Mouse (Mus musculus): ENCODE measurements around the gene Aff4. TPM values are rescaled to one million over a fixed set of nuclear protein-coding genes. Genes with fewer than 3 reads are reported as not detected.
"Not testable (repeated sequence)": the region's sequence is repeated elsewhere in the genome, so short reads cannot be mapped to it uniquely, and the experiment has no call there.

The Aff4 gene
- 60.8 and 61.1 TPM in 2 replicates for polyA plus RNA-seq (2015; fragmentation: Nextera tagmentation; extraction: Ambion mirVana)

DNA sequence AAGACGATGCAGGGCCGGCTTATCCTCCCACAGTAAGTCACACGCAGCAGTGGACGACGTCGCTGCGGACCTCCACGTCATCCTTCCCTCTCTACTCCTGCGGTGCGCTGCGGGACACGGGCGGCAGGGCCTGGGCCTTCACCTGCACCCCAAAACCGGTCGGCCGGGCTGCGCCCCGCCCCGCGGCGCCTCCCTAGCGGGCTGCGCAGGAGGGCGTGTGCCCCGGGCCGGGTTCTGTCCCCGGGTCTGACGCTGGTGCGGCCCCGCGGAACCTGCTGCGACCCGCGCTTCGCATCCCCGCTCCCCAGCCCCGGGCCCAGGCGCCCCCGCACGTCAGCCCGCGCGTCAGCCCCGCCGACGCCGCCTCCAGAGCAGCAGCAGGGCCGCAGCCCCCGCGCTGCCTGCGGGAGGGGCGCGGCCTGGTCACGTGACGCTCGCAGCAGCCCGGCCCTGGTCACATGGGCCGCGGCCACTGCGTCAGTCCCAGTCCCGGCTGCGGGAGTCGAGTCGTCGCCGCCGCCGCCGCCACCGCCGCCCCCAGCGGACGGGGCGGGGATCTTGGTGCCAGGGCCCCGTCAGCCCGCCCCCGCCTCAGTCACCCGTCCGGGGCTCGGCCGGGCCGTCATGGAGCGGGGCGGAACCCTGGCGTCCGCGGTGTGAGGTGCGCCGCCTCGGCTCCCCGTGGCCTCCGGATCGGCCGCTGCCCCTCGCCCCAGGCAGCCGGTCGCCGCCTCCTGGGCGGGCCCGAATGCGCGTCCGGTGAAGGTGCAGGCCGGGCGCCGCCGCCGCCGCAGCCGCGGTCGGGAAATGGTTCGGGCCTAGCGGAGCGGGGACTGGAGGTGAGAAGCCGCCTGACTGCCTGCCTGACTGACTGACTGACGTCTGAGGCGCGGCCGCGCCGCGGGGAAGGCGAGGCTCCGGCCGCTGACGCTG is at the start of gene Aff4:
Gene Aff4 (plus strand): TSS at position 543 of the 933 bp plus-strand sequence.
- ATAC-seq (ENCODE audit: insufficient number of reproducible peaks, insufficient read depth, low FRiP score, low TSS enrichment, low read depth): peak; percentile 91
- Histone ChIP-seq H3K36me3 (0 out of 2 replicates have a peak, but pooled peaks cover 3% of the 10 kb centered on the region), H3K9ac (peak within 1 kb of the TSS; percentile 94), H3K27ac (peak within 1 kb of the TSS; percentile 98), H3K27me3 (no peaks in the 10 kb centered on the region), H3K4me3 (peak within 1 kb of the TSS; percentile 73), H3K9me3 (no peaks in the 10 kb centered on the region), H3K4me1 (peaks cover 4% of the 10 kb centered on the region), H3K4me2 (peak within 1 kb of the TSS; percentile 69)
- WGBS: under 1% methylated on average over 109 of the region's 127 CpGs

- H3K27ac ChIP-seq: peak overlapping the region; percentile 98
- H3K27me3 ChIP-seq: no peaks in the 10 kb centered on the region
- H3K36me3 ChIP-seq: no peaks in the 10 kb centered on the region
- no peaks in the 10 kb centered on the region for H3K9me3 ChIP-seq
- peaks cover 27% of the 10 kb centered on the region for H3K4me1 ChIP-seq
- no peak for ATAC-seq (ENCODE audit: insufficient number of reproducible peaks, insufficient read depth, low FRiP score, low TSS enrichment, low read depth)
- peak overlapping the region; percentile 73 for H3K9ac ChIP-seq
- WGBS: 51% methylated on average over 9 of the region's 9 CpGs
- H3K4me2 ChIP-seq: peak overlapping the region; percentile 72
- H3K4me3 ChIP-seq: peak overlapping the region; percentile 88
These were observed 49.5 kb upstream of the Aff4 start for GRCm38 (mm10) chr11:53301167-53301515.

GRCm38 (mm10) chr11:53304044-53304840 is 46.4 kb upstream of the Aff4 start:
- Histone ChIP-seq H3K27me3 (no peaks in the 10 kb centered on the region), H3K36me3 (no peaks in the 10 kb centered on the region), H3K9ac (no peak overlapping the region), H3K9me3 (no peaks in the 10 kb centered on the region), H3K27ac (no peak overlapping the region), H3K4me1 (peaks cover 27% of the 10 kb centered on the region), H3K4me3 (no peak overlapping the region), H3K4me2 (no peak overlapping the region)
- no peak for ATAC-seq (ENCODE audit: insufficient number of reproducible peaks, insufficient read depth, low FRiP score, low TSS enrichment, low read depth)
- WGBS: 72% methylated on average over 14 of the region's 14 CpGs

DNA sequence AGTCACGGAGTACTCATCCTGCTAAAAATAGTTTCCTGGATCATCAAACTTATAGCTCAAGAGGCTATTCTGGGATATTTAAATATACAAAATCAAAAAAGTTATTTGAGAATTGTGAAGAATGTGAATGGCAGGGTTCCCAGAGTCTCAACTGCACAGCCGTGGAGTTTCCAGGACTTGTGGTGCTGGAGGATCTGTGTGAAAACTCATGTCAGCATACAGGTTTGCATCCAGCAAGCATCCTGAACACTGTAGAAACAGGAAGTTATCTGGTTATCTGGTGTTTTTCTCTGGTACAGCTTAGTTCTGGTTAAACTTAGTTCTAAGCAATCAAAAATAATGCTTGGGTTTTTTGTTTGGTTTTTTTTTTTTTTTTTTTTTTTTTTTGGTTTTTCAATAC is 43.7 kb upstream of the Aff4 start:
- H3K4me3 ChIP-seq: no peak overlapping the region
- no peak overlapping the region for H3K27ac ChIP-seq
- no peak overlapping the region for H3K9ac ChIP-seq
- WGBS: 68% methylated on average over 2 of the region's 2 CpGs
- no peaks in the 10 kb centered on the region for H3K36me3 ChIP-seq
- H3K27me3 ChIP-seq: no peaks in the 10 kb centered on the region
- ATAC-seq (ENCODE audit: insufficient number of reproducible peaks, insufficient read depth, low FRiP score, low TSS enrichment, low read depth): no peak
- no peak overlapping the region for H3K4me2 ChIP-seq
- no peaks in the 10 kb centered on the region for H3K9me3 ChIP-seq
- H3K4me1 ChIP-seq: peaks cover 27% of the 10 kb centered on the region

DNA sequence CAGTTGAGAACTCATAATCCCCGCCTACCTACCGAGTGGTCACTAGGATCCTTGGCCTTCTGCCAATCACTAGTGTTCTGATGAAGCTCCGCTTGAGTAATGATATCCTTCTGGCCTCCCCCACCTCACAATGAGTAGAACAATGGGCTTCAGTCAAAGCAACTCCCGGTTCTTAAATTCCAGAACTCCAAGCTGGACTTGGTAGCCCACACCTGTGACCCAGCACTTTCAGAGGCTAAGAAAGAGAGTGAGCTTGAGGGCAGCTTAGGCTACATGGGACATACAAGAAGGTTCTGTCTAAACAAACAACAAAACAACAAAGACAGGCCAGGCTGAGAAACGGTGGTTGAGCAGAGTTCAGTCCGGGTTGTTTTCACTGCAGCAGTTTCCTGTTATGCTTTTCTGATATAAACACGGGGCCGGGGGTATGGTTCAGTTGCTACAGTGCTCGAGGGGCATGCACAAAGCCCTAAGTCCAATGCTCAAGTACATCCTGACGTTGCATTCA is 43.0 kb upstream of the Aff4 start:
- 57% methylated on average over 10 of the region's 10 CpGs for WGBS

DNA sequence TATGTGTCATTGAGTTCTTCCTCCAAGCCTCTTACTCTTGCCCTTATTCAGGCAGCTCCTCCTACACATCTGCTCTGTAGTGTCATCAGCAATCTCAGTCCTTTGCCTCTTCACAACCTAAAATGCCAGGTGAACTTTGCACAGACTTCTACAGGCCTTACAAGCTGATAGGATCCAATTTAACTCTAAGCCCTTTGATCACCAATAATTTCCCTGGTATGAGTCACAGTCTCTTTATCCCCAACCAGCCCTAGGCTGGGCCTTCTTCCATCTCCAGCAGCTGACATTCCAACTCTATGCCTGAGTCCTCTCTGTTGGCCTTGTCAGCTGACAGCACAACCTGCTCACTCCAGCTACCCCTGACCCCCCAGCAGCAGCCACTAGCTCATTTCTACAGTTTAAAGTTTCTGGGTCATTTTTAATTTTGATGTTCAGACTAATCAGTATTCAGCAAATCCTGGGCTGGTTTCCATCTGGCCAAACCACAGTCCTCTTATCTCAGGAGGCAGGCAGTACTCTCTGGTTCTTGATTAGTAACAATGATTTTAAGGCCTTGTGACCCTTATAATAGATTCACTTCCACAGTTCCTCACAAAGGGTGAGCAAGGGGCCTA is 42.3 kb upstream of the Aff4 start:
- H3K27ac ChIP-seq: peak overlapping the region; percentile 76
- no peaks in the 10 kb centered on the region for H3K36me3 ChIP-seq
- ATAC-seq (ENCODE audit: insufficient number of reproducible peaks, insufficient read depth, low FRiP score, low TSS enrichment, low read depth): no peak
- H3K4me2 ChIP-seq: peak overlapping the region; percentile 11; the same call in 1 of the 2 replicates
- no peaks in the 10 kb centered on the region for H3K9me3 ChIP-seq
- H3K4me3 ChIP-seq: no peak overlapping the region
- H3K4me1 ChIP-seq: peaks cover 27% of the 10 kb centered on the region
- no peaks in the 10 kb centered on the region for H3K27me3 ChIP-seq
- H3K9ac ChIP-seq: no peak overlapping the region

More for the DNA sequence above, 43.0 kb upstream of the Aff4 start:
- H3K9me3 ChIP-seq: no peaks in the 10 kb centered on the region
- no peak overlapping the region for H3K4me2 ChIP-seq
- no peak for ATAC-seq (ENCODE audit: insufficient number of reproducible peaks, insufficient read depth, low FRiP score, low TSS enrichment, low read depth)
- no peak overlapping the region for H3K4me3 ChIP-seq
- H3K36me3 ChIP-seq: no peaks in the 10 kb centered on the region
- H3K9ac ChIP-seq: no peak overlapping the region
- peak overlapping the region; percentile 76 for H3K27ac ChIP-seq
- H3K27me3 ChIP-seq: no peaks in the 10 kb centered on the region
- H3K4me1 ChIP-seq: peaks cover 27% of the 10 kb centered on the region

DNA sequence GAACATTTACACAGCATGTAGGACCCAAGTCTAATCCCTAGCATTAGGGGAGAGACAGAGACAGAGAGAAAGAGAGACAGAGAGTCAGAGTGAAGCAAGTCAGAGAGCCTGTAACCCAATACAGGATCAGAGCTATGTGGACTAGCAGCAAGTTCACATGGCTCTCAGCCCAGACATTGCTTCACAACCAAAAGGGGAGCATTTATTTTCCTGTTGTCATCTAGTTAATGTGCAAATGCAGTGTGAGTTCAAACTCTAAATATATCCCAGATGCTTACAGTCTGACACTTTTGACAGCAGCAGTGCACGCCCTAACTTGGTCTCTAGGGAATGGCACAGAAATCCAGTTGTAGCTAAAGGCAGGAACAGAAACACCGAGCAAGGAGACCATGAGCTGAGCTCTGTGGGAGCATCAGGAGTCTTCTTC is 41.7 kb upstream of the Aff4 start:
- H3K9ac ChIP-seq: no peak overlapping the region
- ATAC-seq (ENCODE audit: insufficient number of reproducible peaks, insufficient read depth, low FRiP score, low TSS enrichment, low read depth): no peak
- H3K4me2 ChIP-seq: peak overlapping the region; percentile 28
- WGBS: 11% methylated on average over 2 of the region's 2 CpGs
- H3K9me3 ChIP-seq: no peaks in the 10 kb centered on the region
- peaks cover 27% of the 10 kb centered on the region for H3K4me1 ChIP-seq
- H3K36me3 ChIP-seq: no peaks in the 10 kb centered on the region
- peak overlapping the region; percentile 76 for H3K27ac ChIP-seq
- H3K4me3 ChIP-seq: no peak overlapping the region
- no peaks in the 10 kb centered on the region for H3K27me3 ChIP-seq

GRCm38 (mm10) chr11:53311385-53311784 is 39.2 kb upstream of the Aff4 start:
- WGBS: 27% methylated on average over 1 of the region's 1 CpGs
- Histone ChIP-seq H3K4me3 (no peak overlapping the region), H3K9ac (no peak overlapping the region), H3K36me3 (no peaks in the 10 kb centered on the region), H3K4me2 (no peak overlapping the region), H3K9me3 (no peaks in the 10 kb centered on the region), H3K27ac (no peak overlapping the region), H3K27me3 (no peaks in the 10 kb centered on the region), H3K4me1 (peaks cover 27% of the 10 kb centered on the region)
- ATAC-seq (ENCODE audit: insufficient number of reproducible peaks, insufficient read depth, low FRiP score, low TSS enrichment, low read depth): no peak

DNA sequence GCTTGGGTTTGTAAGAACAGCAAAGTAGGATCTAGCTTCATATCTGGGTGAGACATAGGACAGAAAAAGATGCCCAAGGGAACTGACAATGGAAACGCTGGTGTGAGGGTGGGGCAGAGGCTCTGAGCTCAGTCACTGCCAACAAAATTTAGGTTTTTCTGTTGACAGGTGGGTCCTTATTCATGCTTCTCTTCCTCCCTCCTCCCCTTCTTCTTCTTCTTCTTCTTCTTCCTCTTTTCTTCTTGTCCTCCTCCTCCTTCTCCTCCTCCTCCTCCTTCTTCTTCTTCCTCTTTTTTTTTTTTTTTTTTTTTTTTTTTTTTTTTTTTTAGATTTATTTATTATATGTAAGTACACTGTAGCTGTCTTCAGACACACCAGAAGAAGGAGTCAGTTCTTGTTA is 37.8 kb upstream of the Aff4 start:
- H3K9ac ChIP-seq; H3K27ac ChIP-seq; H3K36me3 ChIP-seq; ATAC-seq (ENCODE audit: insufficient number of reproducible peaks, insufficient read depth, low FRiP score, low TSS enrichment, low read depth); H3K4me3 ChIP-seq; H3K9me3 ChIP-seq; H3K27me3 ChIP-seq; H3K4me2 ChIP-seq: not testable (repeated sequence)
- peaks cover 27% of the 10 kb centered on the region for H3K4me1 ChIP-seq
- WGBS: 79% methylated on average over 1 of the region's 1 CpGs

- Histone ChIP-seq H3K9ac (no peak overlapping the region), H3K4me3 (no peak overlapping the region), H3K36me3 (no peaks in the 10 kb centered on the region), H3K4me1 (0 out of 2 replicates have a peak, but pooled peaks cover 11% of the 10 kb centered on the region), H3K27me3 (no peaks in the 10 kb centered on the region), H3K4me2 (no peak overlapping the region), H3K27ac (no peak overlapping the region), H3K9me3 (no peaks in the 10 kb centered on the region)
- ATAC-seq (ENCODE audit: insufficient number of reproducible peaks, insufficient read depth, low FRiP score, low TSS enrichment, low read depth): no peak
- 22% methylated on average over 1 of the region's 1 CpGs for WGBS
These were observed 35.9 kb upstream of the Aff4 start for GRCm38 (mm10) chr11:53314770-53315173.

GRCm38 (mm10) chr11:53316996-53317395 is 33.6 kb upstream of the Aff4 start:
- no peak for ATAC-seq (ENCODE audit: insufficient number of reproducible peaks, insufficient read depth, low FRiP score, low TSS enrichment, low read depth)
- H3K9me3 ChIP-seq: no peaks in the 10 kb centered on the region
- no peak overlapping the region for H3K4me3 ChIP-seq
- no peak overlapping the region for H3K27ac ChIP-seq
- H3K4me2 ChIP-seq: no peak overlapping the region
- 37% methylated on average over 6 of the region's 6 CpGs for WGBS
- H3K36me3 ChIP-seq: no peaks in the 10 kb centered on the region
- 0 out of 2 replicates have a peak, but pooled peaks cover 4% of the 10 kb centered on the region for H3K4me1 ChIP-seq
- no peaks in the 10 kb centered on the region for H3K27me3 ChIP-seq
- H3K9ac ChIP-seq: no peak overlapping the region

Measured in embryonic facial prominence, embryonic 13.5 days (tissue).